Mouse (Mus musculus): ENCODE data around the gene Zc3h8. TPM values are rescaled to one million over a fixed set of nuclear protein-coding genes. Genes with fewer than 3 reads are reported as not detected.
A peak's percentile ranks its signal among the peaks of the same experiment; 100 is the strongest.

Zc3h8 gene
- polyA plus RNA-seq, 1 experiment from 2014 or later = 12.6 TPM

- Histone ChIP-seq H3K4me1 (peaks cover 3% of the 10 kb centered on the region; the same call in 1 of the 2 replicates), H3K9me3 (replicated peaks) (no peaks in the 10 kb centered on the region), H3K27me3 (replicated peaks) (peaks cover 5% of the 10 kb centered on the region; the same call in 1 of the 2 replicates), H3K4me2 (no peak overlapping the region), H3K4me3 (replicated peaks) (no peak overlapping the region), H3K9ac (replicated peaks) (no peak overlapping the region), H3K27ac (replicated peaks) (no peak overlapping the region), H3K36me3 (no peaks in the 10 kb centered on the region)
- WGBS = 38% methylated on average over 6 of the region's 6 CpGs
- no peak for ATAC-seq (ENCODE audit: low FRiP score)
Observed at GRCm38 (mm10) chr2:128947962-128948588, 4.2 kb upstream of the Zc3h8 start.

- H3K4me3 ChIP-seq (replicated peaks) = no peak overlapping the region
- H3K4me2 ChIP-seq = no peak overlapping the region
- H3K4me1 ChIP-seq = peaks cover 9% of the 10 kb centered on the region
- H3K27ac ChIP-seq (replicated peaks) = no peak overlapping the region
- 92% methylated on average over 3 of the region's 3 CpGs for WGBS
- no peak for ATAC-seq (ENCODE audit: low FRiP score)
- H3K27me3 ChIP-seq (replicated peaks) = no peaks in the 10 kb centered on the region
- no peak overlapping the region for H3K9ac ChIP-seq (replicated peaks)
- no peaks in the 10 kb centered on the region for H3K9me3 ChIP-seq (replicated peaks)
- H3K36me3 ChIP-seq = peaks cover 25% of the 10 kb centered on the region; the same call in 1 of the 2 replicates
Observed at GRCm38 (mm10) chr2:128936256-128936655, 7.6 kb downstream of the Zc3h8 start.

GRCm38 (mm10) chr2:128930704-128931103, 13.2 kb downstream of the Zc3h8 start:
- no peaks in the 10 kb centered on the region for H3K27me3 ChIP-seq (replicated peaks)
- H3K4me1 ChIP-seq = no peaks in the 10 kb centered on the region
- H3K27ac ChIP-seq (replicated peaks) = no peak overlapping the region
- no peak overlapping the region for H3K9ac ChIP-seq (replicated peaks)
- no peak overlapping the region for H3K4me3 ChIP-seq (replicated peaks)
- ATAC-seq (ENCODE audit: low FRiP score) = no peak
- no peak overlapping the region for H3K4me2 ChIP-seq
- no peaks in the 10 kb centered on the region for H3K9me3 ChIP-seq (replicated peaks)
- H3K36me3 ChIP-seq = peaks cover 42% of the 10 kb centered on the region

- H3K9ac ChIP-seq (replicated peaks) = no peak overlapping the region
- H3K4me2 ChIP-seq = no peak overlapping the region
- H3K27me3 ChIP-seq (replicated peaks) = no peaks in the 10 kb centered on the region
- peaks cover 46% of the 10 kb centered on the region for H3K36me3 ChIP-seq
- H3K4me1 ChIP-seq = no peaks in the 10 kb centered on the region
- no peaks in the 10 kb centered on the region for H3K9me3 ChIP-seq (replicated peaks)
- no peak overlapping the region for H3K4me3 ChIP-seq (replicated peaks)
- no peak overlapping the region for H3K27ac ChIP-seq (replicated peaks)
- ATAC-seq (ENCODE audit: low FRiP score) = no peak
- WGBS = 80% methylated on average over 3 of the region's 3 CpGs
Observed at GRCm38 (mm10) chr2:128928446-128928845, 15.4 kb downstream of the Zc3h8 start.

GRCm38 (mm10) chr2:128924799-128925198, 19.1 kb downstream of the Zc3h8 start:
- no peak overlapping the region for H3K27ac ChIP-seq (replicated peaks)
- no peak overlapping the region for H3K9ac ChIP-seq (replicated peaks)
- no peaks in the 10 kb centered on the region for H3K4me1 ChIP-seq
- peaks cover 23% of the 10 kb centered on the region for H3K36me3 ChIP-seq
- H3K27me3 ChIP-seq (replicated peaks) = no peaks in the 10 kb centered on the region
- no peak for ATAC-seq (ENCODE audit: low FRiP score)
- no peaks in the 10 kb centered on the region for H3K9me3 ChIP-seq (replicated peaks)
- H3K4me3 ChIP-seq (replicated peaks) = no peak overlapping the region
- no peak overlapping the region for H3K4me2 ChIP-seq
- WGBS = 93% methylated on average over 4 of the region's 4 CpGs

- WGBS = 80% methylated on average over 3 of the region's 3 CpGs
- no peaks in the 10 kb centered on the region for H3K36me3 ChIP-seq
- H3K27me3 ChIP-seq (replicated peaks) = no peaks in the 10 kb centered on the region
- no peak overlapping the region for H3K4me2 ChIP-seq
- no peak overlapping the region for H3K9ac ChIP-seq (replicated peaks)
- H3K9me3 ChIP-seq (replicated peaks) = no peaks in the 10 kb centered on the region
- no peak for ATAC-seq (ENCODE audit: low FRiP score)
- H3K4me3 ChIP-seq (replicated peaks) = no peak overlapping the region
- H3K4me1 ChIP-seq = no peaks in the 10 kb centered on the region
- no peak overlapping the region for H3K27ac ChIP-seq (replicated peaks)
Observed at GRCm38 (mm10) chr2:128916528-128916927, 27.3 kb downstream of the Zc3h8 start.

GRCm38 (mm10) chr2:128914978-128915377, 28.9 kb downstream of the Zc3h8 start:
- no peaks in the 10 kb centered on the region for H3K27me3 ChIP-seq (replicated peaks)
- no peak overlapping the region for H3K9ac ChIP-seq (replicated peaks)
- ATAC-seq (ENCODE audit: low FRiP score) = no peak
- no peak overlapping the region for H3K27ac ChIP-seq (replicated peaks)
- 85% methylated on average over 4 of the region's 4 CpGs for WGBS
- H3K36me3 ChIP-seq = no peaks in the 10 kb centered on the region
- no peak overlapping the region for H3K4me2 ChIP-seq
- H3K9me3 ChIP-seq (replicated peaks) = no peaks in the 10 kb centered on the region
- H3K4me1 ChIP-seq = no peaks in the 10 kb centered on the region
- no peak overlapping the region for H3K4me3 ChIP-seq (replicated peaks)

- Histone ChIP-seq H3K9ac (replicated peaks) (no peak overlapping the region), H3K9me3 (replicated peaks) (peaks cover 4% of the 10 kb centered on the region; the same call in 1 of the 2 replicates), H3K4me2 (no peak overlapping the region), H3K27ac (replicated peaks) (no peak overlapping the region), H3K4me1 (no peaks in the 10 kb centered on the region), H3K27me3 (replicated peaks) (no peaks in the 10 kb centered on the region), H3K4me3 (replicated peaks) (no peak overlapping the region), H3K36me3 (no peaks in the 10 kb centered on the region)
- no peak for ATAC-seq (ENCODE audit: low FRiP score)
- 88% methylated on average over 3 of the region's 3 CpGs for WGBS
Observed at GRCm38 (mm10) chr2:128903661-128904060, 40.2 kb downstream of the Zc3h8 start.

GRCm38 (mm10) chr2:128902843-128903242, 41.0 kb downstream of the Zc3h8 start:
- Histone ChIP-seq H3K4me2 (no peak overlapping the region), H3K4me1 (no peaks in the 10 kb centered on the region), H3K27ac (replicated peaks) (no peak overlapping the region), H3K27me3 (replicated peaks) (no peaks in the 10 kb centered on the region), H3K9ac (replicated peaks) (no peak overlapping the region), H3K36me3 (no peaks in the 10 kb centered on the region), H3K9me3 (replicated peaks) (peaks cover 4% of the 10 kb centered on the region; the same call in 1 of the 2 replicates), H3K4me3 (replicated peaks) (no peak overlapping the region)
- 83% methylated on average over 6 of the region's 6 CpGs for WGBS
- no peak for ATAC-seq (ENCODE audit: low FRiP score)

- H3K27me3 ChIP-seq (replicated peaks) = no peaks in the 10 kb centered on the region
- no peaks in the 10 kb centered on the region for H3K36me3 ChIP-seq
- H3K9ac ChIP-seq (replicated peaks) = peak overlapping the region; percentile 43
- peak; percentile 78 for ATAC-seq (ENCODE audit: low FRiP score)
- peak overlapping the region; percentile 74 for H3K4me2 ChIP-seq
- H3K9me3 ChIP-seq (replicated peaks) = no peaks in the 10 kb centered on the region
- peaks cover 6% of the 10 kb centered on the region for H3K4me1 ChIP-seq
- H3K27ac ChIP-seq (replicated peaks) = no peak overlapping the region
- WGBS = 5% methylated on average over 30 of the region's 37 CpGs
- peak overlapping the region; percentile 41 for H3K4me3 ChIP-seq (replicated peaks)
Observed at GRCm38 (mm10) chr2:128892180-128892721, 51.6 kb downstream of the Zc3h8 start.

- Histone ChIP-seq H3K27me3 (replicated peaks) (no peaks in the 10 kb centered on the region), H3K9ac (replicated peaks) (no peak overlapping the region), H3K9me3 (replicated peaks) (no peaks in the 10 kb centered on the region), H3K36me3 (no peaks in the 10 kb centered on the region), H3K4me2 (no peak overlapping the region), H3K4me3 (replicated peaks) (no peak overlapping the region), H3K27ac (replicated peaks) (no peak overlapping the region), H3K4me1 (peaks cover 6% of the 10 kb centered on the region)
- WGBS = 85% methylated on average over 4 of the region's 4 CpGs
- no peak for ATAC-seq (ENCODE audit: low FRiP score)
Observed at GRCm38 (mm10) chr2:128890661-128891335, 53.1 kb downstream of the Zc3h8 start.
